Mouse (Mus musculus) embryonic facial prominence, embryonic 12.5 days (tissue): Measurements from ENCODE around the gene Sympk. TPM values are rescaled to one million over a fixed set of nuclear protein-coding genes. Genes with fewer than 3 reads are reported as not detected.

Source experiments
- ATAC-seq: fragments of 200-750 bp; cut with Nextera tagmentation; 2 replicates; pipeline ENCODE4 v1.8.0; 2017; ENCODE audit not compliant: insufficient number of reproducible peaks, insufficient read depth, low FRiP score, low TSS enrichment
- H3K27ac ChIP-seq: fragments of 300-500 bp; sonication (generic); 2 replicates; pipeline ENCODE4 v1.5.1; 2016; ENCODE audit warnings: mild to moderate bottlenecking
- H3K27me3 ChIP-seq: fragments of 300-500 bp; sonication (generic); 2 replicates; pipeline ENCODE4 v1.6.1; 2016; ENCODE audit warnings: mild to moderate bottlenecking, moderate library complexity
- H3K36me3 ChIP-seq: fragments of 300-500 bp; sonication (generic); 2 replicates; pipeline ENCODE4 v1.6.1; 2016; ENCODE audit warnings: mild to moderate bottlenecking
- H3K4me1 ChIP-seq: fragments of 300-500 bp; sonication (generic); 2 replicates; pipeline ENCODE4 v1.6.1; 2016
- H3K4me2 ChIP-seq: fragments of 300-500 bp; sonication (generic); replicated peaks from 2 replicates; pipeline ENCODE4 v1.6.1; 2016; ENCODE audit warnings: mild to moderate bottlenecking, moderate library complexity
- H3K4me3 ChIP-seq: fragments of 300-500 bp; sonication (generic); 2 replicates; pipeline ENCODE4 v1.5.1; 2016; ENCODE audit warnings: mild to moderate bottlenecking
- H3K9ac ChIP-seq: fragments of 300-500 bp; sonication (generic); 2 replicates; pipeline ENCODE4 v1.6.1; 2016; ENCODE audit warnings: mild to moderate bottlenecking, moderate library complexity
- H3K9me3 ChIP-seq: fragments of 300-500 bp; sonication (generic); 2 replicates; pipeline ENCODE4 v1.6.1; 2016; ENCODE audit warnings: mild to moderate bottlenecking, moderate library complexity
- WGBS: fragments of 180-500 bp; shearing (Covaris S2); methylation state at CpG from one replicate; pipeline ENCODE4 v1.1.7; 2016; 5-methylcytosine and 5-hydroxymethylcytosine counted together
- polyA plus RNA-seq: library from polyadenylated mRNA; unstranded; fragments of >200 nt; fragmentation: Nextera tagmentation; extraction: Ambion mirVana; gene quantifications from 2 replicates; pipeline ENCODE4 v1.2.1, GENCODE M21; 2016

Gene Sympk
- polyA plus RNA-seq, 1 experiment from 2014 or later = 51.8 TPM

- Histone ChIP-seq H3K9ac (no peak overlapping the region), H3K4me2 (peak overlapping the region; percentile 50), H3K9me3 (no peaks in the 10 kb centered on the region), H3K27me3 (no peaks in the 10 kb centered on the region), H3K4me1 (peaks cover 18% of the 10 kb centered on the region), H3K4me3 (peak overlapping the region; percentile 99), H3K27ac (no peak overlapping the region), H3K36me3 (peaks cover 24% of the 10 kb centered on the region)
- no peak; the same call in 1 of the 2 replicates for ATAC-seq
- 62% methylated on average over 5 of the region's 5 CpGs for WGBS
Observed at GRCm38 (mm10) chr7:19075231-19075630, 51.1 kb downstream of the Sympk start.

GRCm38 (mm10) chr7:19075723-19076585 lies 51.8 kb downstream of the Sympk start, which contains the start of gene Dmwd:
Gene Dmwd, plus strand, starts transcription at chr7:19076227.
- Histone ChIP-seq H3K9ac (peak within 1 kb of the TSS; percentile 100), H3K27me3 (no peaks in the 10 kb centered on the region), H3K4me1 (peaks cover 18% of the 10 kb centered on the region), H3K27ac (peak within 1 kb of the TSS; percentile 80), H3K9me3 (no peaks in the 10 kb centered on the region), H3K4me3 (peak within 1 kb of the TSS; percentile 99), H3K4me2 (peak within 1 kb of the TSS; percentile 79), H3K36me3 (peaks cover 31% of the 10 kb centered on the region)
- peak; percentile 98 for ATAC-seq
- 1% methylated on average over 65 of the region's 91 CpGs for WGBS

DNA sequence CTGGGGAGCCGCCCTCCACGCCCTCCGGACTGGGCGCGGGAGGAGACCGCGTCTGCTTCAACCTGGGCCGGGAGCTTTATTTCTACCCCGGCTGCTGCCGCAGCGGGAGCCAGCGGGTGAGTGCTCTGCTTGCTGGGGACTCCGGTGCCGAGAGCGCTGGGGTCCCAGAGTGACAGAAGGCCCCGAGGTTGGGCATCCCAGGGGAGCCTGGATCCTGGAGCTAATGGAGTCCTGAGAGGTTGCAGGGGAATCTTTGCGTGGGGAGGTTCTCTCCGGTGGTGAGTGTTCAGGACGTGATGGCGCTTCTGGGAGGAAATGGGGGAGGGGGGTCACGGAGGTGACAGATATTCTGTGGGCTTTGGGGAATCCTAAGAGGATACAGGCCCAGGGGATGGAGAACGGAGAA lies 52.4 kb downstream of the Sympk start:
- Histone ChIP-seq H3K4me2 (peak overlapping the region; percentile 79), H3K4me3 (peak overlapping the region; percentile 99), H3K9ac (peak overlapping the region; percentile 100), H3K36me3 (peaks cover 38% of the 10 kb centered on the region), H3K27ac (peak overlapping the region; percentile 80), H3K27me3 (no peaks in the 10 kb centered on the region), H3K4me1 (peaks cover 18% of the 10 kb centered on the region), H3K9me3 (no peaks in the 10 kb centered on the region)
- ATAC-seq = no peak
- under 1% methylated on average over 22 of the region's 22 CpGs for WGBS

GRCm38 (mm10) chr7:19077761-19078160 lies 53.6 kb downstream of the Sympk start:
- H3K27ac ChIP-seq = no peak overlapping the region
- peak overlapping the region; percentile 100 for H3K9ac ChIP-seq
- H3K9me3 ChIP-seq = no peaks in the 10 kb centered on the region
- peaks cover 24% of the 10 kb centered on the region for H3K4me1 ChIP-seq
- peak overlapping the region; percentile 79 for H3K4me2 ChIP-seq
- WGBS = 75% methylated on average over 14 of the region's 14 CpGs
- peak overlapping the region; percentile 99 for H3K4me3 ChIP-seq
- ATAC-seq = no peak
- no peaks in the 10 kb centered on the region for H3K27me3 ChIP-seq
- peaks cover 49% of the 10 kb centered on the region for H3K36me3 ChIP-seq

DNA sequence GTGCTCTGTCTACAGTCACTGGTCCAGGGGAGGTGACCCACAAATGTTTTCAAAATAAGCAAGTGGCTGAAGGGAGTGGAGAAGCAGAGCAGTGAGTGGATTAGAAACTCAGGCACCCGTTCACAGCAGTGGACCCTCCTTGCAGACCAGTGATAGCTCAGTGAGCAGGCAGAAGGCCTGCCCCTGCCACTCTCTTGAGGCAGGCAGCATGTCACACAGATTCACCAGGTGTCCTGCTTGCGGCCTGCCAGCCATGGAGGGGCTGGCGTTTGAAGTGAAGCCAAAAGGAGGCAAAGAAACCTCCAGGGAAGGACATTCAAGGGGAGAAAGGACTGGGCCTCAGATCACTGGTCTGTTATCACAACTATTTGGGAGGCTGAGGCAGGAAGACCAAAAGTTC lies 54.6 kb downstream of the Sympk start:
- WGBS = 85% methylated on average over 3 of the region's 3 CpGs
- Histone ChIP-seq H3K27ac (no peak overlapping the region), H3K4me3 (no peak overlapping the region), H3K4me2 (no peak overlapping the region), H3K9me3 (no peaks in the 10 kb centered on the region), H3K27me3 (no peaks in the 10 kb centered on the region), H3K36me3 (peaks cover 55% of the 10 kb centered on the region), H3K9ac (no peak overlapping the region), H3K4me1 (peaks cover 34% of the 10 kb centered on the region)
- no peak for ATAC-seq

DNA sequence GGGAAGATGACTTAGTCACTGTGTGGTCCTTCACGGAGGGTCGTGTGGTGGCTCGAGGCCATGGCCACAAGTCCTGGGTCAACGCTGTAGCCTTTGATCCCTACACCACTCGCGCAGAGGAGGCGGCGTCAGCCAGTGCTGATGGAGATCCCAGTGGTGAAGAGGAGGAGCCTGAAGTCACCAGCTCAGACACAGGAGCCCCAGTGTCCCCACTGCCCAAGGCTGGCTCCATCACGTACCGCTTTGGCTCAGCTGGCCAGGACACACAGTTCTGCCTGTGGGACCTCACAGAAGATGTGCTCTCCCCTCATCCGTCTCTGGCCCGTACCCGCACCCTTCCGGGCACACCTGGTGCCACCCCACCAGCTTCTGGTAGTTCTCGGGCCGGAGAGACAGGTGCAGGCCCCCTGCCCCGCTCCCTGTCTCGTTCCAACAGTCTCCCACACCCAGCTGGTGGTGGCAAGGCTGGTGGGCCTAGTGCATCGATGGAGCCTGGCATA lies 56.3 kb downstream of the Sympk start:
- no peak overlapping the region for H3K4me3 ChIP-seq
- no peak overlapping the region for H3K9ac ChIP-seq
- H3K27me3 ChIP-seq = no peaks in the 10 kb centered on the region
- WGBS = 85% methylated on average over 19 of the region's 19 CpGs
- no peaks in the 10 kb centered on the region for H3K9me3 ChIP-seq
- peaks cover 47% of the 10 kb centered on the region for H3K4me1 ChIP-seq
- no peak overlapping the region for H3K27ac ChIP-seq
- peaks cover 59% of the 10 kb centered on the region for H3K36me3 ChIP-seq
- no peak overlapping the region for H3K4me2 ChIP-seq
- no peak for ATAC-seq

DNA sequence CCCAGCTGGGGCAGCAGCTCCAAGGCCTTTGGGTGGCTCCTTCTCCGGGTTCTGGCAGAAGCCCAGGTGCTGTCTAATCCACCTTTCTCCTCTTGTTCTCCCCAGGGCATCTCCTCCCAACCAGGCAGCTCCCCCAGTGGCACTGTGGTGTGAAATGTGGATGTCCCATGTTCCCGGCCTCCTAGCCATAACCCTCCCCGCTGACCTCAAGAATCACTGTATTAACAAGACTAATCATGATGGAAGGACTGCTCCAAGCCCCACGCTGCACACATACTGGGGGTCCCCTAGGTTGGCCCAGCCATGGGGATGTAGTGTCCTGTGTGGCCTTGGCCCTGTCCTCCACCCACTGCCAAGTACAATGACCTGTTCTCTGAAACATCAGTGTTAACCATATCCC lies 58.0 kb downstream of the Sympk start:
- Histone ChIP-seq H3K4me3 (no peak overlapping the region), H3K4me1 (peaks cover 47% of the 10 kb centered on the region), H3K9me3 (no peaks in the 10 kb centered on the region), H3K4me2 (no peak overlapping the region), H3K27me3 (no peaks in the 10 kb centered on the region), H3K36me3 (peaks cover 64% of the 10 kb centered on the region), H3K27ac (no peak overlapping the region), H3K9ac (no peak overlapping the region)
- no peak for ATAC-seq
- 85% methylated on average over 4 of the region's 4 CpGs for WGBS

DNA sequence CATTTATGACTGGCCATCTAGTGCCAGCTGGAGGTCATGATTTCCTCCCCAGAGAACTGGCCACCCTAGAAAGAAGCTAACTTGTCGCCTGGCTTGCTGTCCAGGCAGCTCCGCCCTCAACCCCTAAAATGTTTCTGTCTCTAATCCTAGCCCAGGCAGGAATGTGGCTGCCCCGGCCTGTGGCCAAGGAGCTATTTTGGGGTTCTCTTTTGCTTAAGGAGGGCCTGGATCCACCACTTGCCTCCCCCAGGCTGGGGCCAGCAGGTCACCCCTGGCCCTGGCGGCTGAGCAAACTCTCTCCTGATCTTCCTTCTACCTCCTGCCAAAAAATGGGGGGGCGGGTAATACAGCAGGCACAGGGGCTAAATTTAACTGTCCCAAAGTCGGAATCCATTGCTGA lies 58.9 kb downstream of the Sympk start:
- Histone ChIP-seq H3K27ac (no peak overlapping the region), H3K9ac (no peak overlapping the region; the same call in 1 of the 2 replicates), H3K9me3 (no peaks in the 10 kb centered on the region), H3K36me3 (peaks cover 71% of the 10 kb centered on the region), H3K4me3 (no peak overlapping the region), H3K27me3 (no peaks in the 10 kb centered on the region), H3K4me1 (peaks cover 38% of the 10 kb centered on the region), H3K4me2 (no peak overlapping the region; the same call in 1 of the 2 replicates)
- ATAC-seq = no peak
- WGBS = 65% methylated on average over 6 of the region's 6 CpGs

DNA sequence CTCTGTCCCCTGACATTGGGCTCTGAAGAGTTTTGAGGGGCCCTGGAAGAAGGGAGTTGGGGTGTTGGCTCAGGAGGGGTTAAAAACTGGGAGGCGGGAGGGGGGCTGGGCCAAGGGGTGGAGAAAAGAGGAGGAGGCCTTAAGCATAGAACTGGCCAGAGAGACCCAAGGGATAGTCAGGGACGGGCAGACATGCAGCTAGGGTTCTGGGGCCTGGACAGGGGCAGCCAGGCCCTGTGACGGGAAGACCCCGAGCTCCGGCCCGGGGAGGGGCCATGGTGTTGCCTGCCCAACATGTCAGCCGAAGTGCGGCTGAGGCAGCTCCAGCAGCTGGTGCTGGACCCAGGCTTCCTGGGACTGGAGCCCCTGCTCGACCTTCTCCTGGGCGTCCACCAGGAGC lies 59.5 kb downstream of the Sympk start, which contains the start of gene Dmpk:
Gene Dmpk (plus strand): TSS at position 149 of the 400 bp plus-strand sequence.
- H3K27me3 ChIP-seq = no peaks in the 10 kb centered on the region
- no peak within 1 kb of the TSS for H3K27ac ChIP-seq
- 45% methylated on average over 10 of the region's 10 CpGs for WGBS
- peak within 1 kb of the TSS; percentile 11; the same call in 1 of the 2 replicates for H3K9ac ChIP-seq
- H3K4me3 ChIP-seq = peak within 1 kb of the TSS; percentile 10; the same call in 1 of the 2 replicates
- no peak for ATAC-seq
- H3K4me1 ChIP-seq = peaks cover 36% of the 10 kb centered on the region
- peaks cover 66% of the 10 kb centered on the region for H3K36me3 ChIP-seq
- no peaks in the 10 kb centered on the region for H3K9me3 ChIP-seq
- peak within 1 kb of the TSS; percentile 31 for H3K4me2 ChIP-seq

GRCm38 (mm10) chr7:19084277-19084771 lies 60.1 kb downstream of the Sympk start:
- H3K9me3 ChIP-seq = no peaks in the 10 kb centered on the region
- WGBS = 80% methylated on average over 6 of the region's 6 CpGs
- peaks cover 36% of the 10 kb centered on the region for H3K4me1 ChIP-seq
- H3K9ac ChIP-seq = 0 out of 2 replicates have a peak overlapping the region, but pooled peaks have one; percentile 11
- H3K27me3 ChIP-seq = no peaks in the 10 kb centered on the region
- 0 out of 2 replicates have a peak overlapping the region, but pooled peaks have one; percentile 10 for H3K4me3 ChIP-seq
- no peak for ATAC-seq
- H3K4me2 ChIP-seq = peak overlapping the region; percentile 31; the same call in 1 of the 2 replicates
- H3K27ac ChIP-seq = no peak overlapping the region
- H3K36me3 ChIP-seq = peaks cover 63% of the 10 kb centered on the region

GRCm38 (mm10) chr7:19084921-19085473 lies 60.8 kb downstream of the Sympk start:
- Histone ChIP-seq H3K9ac (0 out of 2 replicates have a peak overlapping the region, but pooled peaks have one; percentile 11), H3K4me1 (peaks cover 36% of the 10 kb centered on the region), H3K9me3 (no peaks in the 10 kb centered on the region), H3K4me3 (no peak overlapping the region), H3K4me2 (0 out of 2 replicates have a peak overlapping the region, but pooled peaks have one; percentile 28), H3K36me3 (peaks cover 56% of the 10 kb centered on the region), H3K27ac (peak overlapping the region; percentile 38; the same call in 1 of the 2 replicates), H3K27me3 (no peaks in the 10 kb centered on the region)
- no peak for ATAC-seq
- WGBS = 26% methylated on average over 9 of the region's 9 CpGs
